Mouse (Mus musculus) brain, embryonic 14.5 days (tissue): ENCODE data around the gene St3gal5.

Experiments
- CTCF ChIP-seq: fragments of 200-500 bp; IDR thresholded peaks from 2 replicates; pipeline ENCODE4 v1.5.1; 2012; ENCODE audit warnings: inconsistent platforms, mild to moderate bottlenecking, moderate library complexity, borderline replicate concordance; ENCODE audit not compliant: insufficient read depth, insufficient read length; ENCODE audit errors: extremely low read depth
- POLR2A ChIP-seq: fragments of 200-500 bp; IDR thresholded peaks from 2 replicates; pipeline ENCODE4 v1.6.1; 2012; ENCODE audit warnings: mild to moderate bottlenecking, inconsistent platforms, borderline replicate concordance; ENCODE audit not compliant: poor library complexity, insufficient read depth, insufficient read length, severe bottlenecking; ENCODE audit errors: extremely low read depth

DNA sequence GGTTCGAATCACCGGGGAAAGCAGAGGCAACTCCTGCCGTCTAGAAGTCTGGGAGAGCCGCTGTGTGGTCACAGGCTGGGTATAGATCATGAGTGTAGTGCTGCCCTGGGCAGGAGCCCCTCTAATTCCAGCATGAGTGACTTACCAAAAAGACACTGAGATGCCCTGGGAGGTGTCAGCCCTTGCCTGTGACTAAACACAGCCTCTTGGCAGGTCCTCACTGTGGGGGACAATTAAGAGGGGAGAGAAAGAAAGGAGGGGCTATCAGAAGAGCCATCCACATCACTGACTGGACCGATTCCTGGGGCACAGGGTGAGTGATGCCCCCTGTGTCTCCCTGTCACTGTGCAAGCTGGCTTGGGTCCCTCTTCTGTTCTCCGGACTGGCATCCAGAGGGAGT, 89.4 kb downstream of the St3gal5 start:
- TF ChIP-seq CTCF: no peak
- no peak for TF ChIP-seq POLR2A
